Mouse (Mus musculus) cerebellum, adult 2 months (tissue): ENCODE measurements around the gene Mapk11.

Experiments
- CTCF ChIP-seq: fragments of 200-500 bp; IDR thresholded peaks from 2 replicates; pipeline ENCODE4 v1.5.1; 2011; ENCODE audit warnings: low read depth, mild to moderate bottlenecking, control low read depth, low read length, moderate library complexity, borderline replicate concordance; ENCODE audit not compliant: insufficient read depth
- POLR2A ChIP-seq: fragments of 200-500 bp; IDR thresholded peaks from 2 replicates; pipeline ENCODE4 v1.6.1; 2011; ENCODE audit warnings: low read length, control low read depth, borderline replicate concordance; ENCODE audit not compliant: insufficient read depth

- no peak for TF ChIP-seq CTCF
- TF ChIP-seq POLR2A = no peak
These were observed 16.1 kb upstream of the Mapk11 start for GRCm38 (mm10) chr15:89165478-89165877.
